Mouse (Mus musculus) natural killer cell, adult 2 months (primary cell): ENCODE data around the gene Rbm39.
A peak's percentile ranks its signal among the peaks of the same experiment; 100 is the strongest.
"Not testable (repeated sequence)": the region's sequence is repeated elsewhere in the genome, so short reads cannot be mapped to it uniquely, and the experiment has no call there.

Experiments used
- DNase-seq, 2 experiments: peaks; one replicate each; pipeline ENCODE4 v3.0.0; 2022; ENCODE audit warnings: low spot score in 2 of 2

Rbm39 gene

DNA sequence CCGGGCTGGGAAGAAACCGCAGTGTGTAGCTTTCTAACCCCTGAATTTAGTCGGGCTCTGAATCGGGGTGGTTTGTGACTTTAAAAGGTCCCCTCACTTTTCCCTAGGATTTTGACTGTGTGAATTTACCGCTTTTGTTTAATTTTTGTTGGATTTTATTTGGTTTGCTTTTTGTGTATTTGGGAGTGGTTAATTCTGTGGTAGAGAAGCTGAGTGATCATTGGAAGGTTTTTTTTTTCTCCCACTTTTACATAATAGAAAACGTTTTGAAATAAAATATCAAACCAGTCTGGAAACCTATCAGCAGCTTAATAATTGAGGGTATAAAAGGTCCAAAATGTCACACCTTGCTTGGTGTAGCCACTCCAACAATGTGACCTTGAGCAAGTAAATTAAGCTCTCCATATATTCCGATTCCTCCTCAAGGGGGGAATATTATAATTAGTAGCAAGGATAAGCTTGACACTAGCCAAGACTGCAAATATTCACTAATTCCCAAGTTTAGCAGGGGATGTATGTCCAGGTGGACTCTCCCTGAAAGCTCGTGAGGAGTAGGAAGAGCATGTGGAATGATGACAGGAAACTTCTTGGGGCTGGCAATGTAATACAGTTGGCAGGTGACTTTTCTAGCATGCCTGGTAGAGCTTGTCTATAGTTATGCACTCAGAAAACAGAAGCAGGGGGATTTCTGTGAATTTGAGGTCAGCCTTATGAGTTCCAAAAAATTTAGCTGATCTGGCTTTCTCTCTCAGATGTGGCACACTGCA lies 969 bp upstream of the Rbm39 start:
- DNase-seq = no peak

DNA sequence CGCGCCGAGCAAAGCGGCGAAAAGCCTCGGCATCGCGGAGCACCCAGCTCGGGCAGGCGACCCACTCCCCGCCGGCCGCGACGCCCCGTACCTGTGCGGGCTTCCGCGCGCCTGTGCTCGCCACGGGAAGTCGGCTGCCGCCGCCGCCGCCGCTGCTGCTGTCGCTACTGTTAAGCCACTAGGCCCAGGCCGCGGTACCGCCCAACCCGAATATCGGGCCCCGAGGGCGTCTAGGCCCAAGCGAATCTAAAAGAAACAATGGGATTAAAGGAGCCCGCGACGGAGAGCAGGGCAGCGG lies 293 bp downstream of the Rbm39 start:
- DNase-seq = no peak

- DNase-seq = peak; percentile 83 to 87
These were observed 817 bp downstream of the Rbm39 start for GRCm38 (mm10) chr2:156179046-156179795.

DNA sequence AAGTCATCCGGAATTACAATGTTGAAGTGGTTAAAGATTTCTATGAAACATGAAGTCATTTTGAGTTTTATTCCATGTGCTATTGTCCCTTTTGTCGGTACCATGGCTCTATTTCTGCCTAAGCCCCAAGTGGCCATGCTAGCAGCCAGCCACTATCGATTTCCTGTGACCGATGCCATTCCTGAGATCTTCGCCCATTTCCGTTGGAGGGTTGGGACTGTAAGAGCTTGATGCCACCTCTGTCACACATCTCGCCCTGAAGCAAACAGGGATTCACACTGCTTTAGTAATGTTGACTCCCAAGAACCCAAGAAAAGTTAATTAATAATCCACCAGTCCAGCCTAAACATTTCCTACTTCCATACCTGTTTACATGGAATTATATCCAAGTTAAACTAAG lies 2.4 kb downstream of the Rbm39 start:
- DNase-seq = no peak

DNA sequence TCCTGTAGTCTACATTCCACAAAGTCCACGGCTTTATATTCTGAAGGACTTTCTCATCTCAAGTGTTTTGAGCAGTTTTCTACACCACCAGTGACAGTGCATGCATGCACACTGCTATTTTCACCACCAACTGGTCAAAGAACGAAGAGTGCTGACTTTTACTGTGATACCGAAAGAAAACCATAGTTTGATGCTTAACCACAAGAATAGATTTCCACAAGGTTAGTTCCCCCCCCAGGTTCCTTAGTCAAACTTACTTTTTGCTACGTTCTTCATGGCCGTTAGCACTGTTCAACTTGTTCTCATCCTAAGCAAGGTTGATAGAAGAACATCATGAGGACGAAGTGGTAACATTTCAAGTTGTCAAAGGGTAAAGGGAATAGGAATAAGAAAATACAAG lies 3.0 kb downstream of the Rbm39 start:
- no peak for DNase-seq

- no peak for DNase-seq
These were observed 13.5 kb downstream of the Rbm39 start for GRCm38 (mm10) chr2:156166557-156166956.

DNA sequence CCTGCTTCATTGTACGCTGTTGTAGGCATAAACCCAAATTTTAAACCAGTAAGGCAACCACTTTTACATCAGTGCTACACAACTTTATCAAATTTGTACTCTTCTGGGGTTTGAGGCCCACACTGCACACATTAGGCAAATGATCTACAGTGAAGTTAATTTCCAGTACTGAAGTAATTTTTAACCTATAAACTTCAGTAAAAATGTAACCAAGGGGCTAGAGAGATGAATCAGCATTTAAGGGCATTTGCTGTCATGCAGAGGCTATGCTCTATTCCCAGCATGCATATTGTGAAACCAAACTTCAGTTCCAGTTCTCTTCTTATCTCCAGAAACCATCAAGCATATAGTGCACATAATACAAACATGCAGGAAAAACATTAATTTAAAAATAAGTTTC lies 14.6 kb downstream of the Rbm39 start:
- DNase-seq = no peak

DNA sequence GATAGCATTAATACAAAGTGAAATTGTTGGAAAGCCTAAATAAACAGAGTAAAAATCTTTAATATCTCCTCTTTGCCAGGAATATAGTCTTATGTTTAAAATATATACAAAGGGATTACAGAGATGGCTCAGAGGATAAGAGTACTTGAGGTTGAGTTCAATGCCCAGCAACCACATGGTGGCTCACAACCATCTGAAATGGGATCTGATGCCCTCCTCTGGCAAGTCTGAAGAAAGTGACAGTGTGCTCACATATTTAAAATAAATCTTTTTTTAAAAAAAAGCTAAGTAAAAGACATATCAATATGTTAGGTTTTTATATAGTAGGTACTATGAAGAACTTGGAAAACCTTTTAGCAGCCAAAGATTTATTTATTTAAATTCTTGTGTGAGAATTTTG lies 28.5 kb downstream of the Rbm39 start:
- no peak for DNase-seq

GRCm38 (mm10) chr2:156147316-156147915 lies 32.6 kb downstream of the Rbm39 start:
- DNase-seq = no peak

- no peak for DNase-seq
These were observed 33.6 kb downstream of the Rbm39 start for GRCm38 (mm10) chr2:156146272-156146989.

GRCm38 (mm10) chr2:156145486-156146130 lies 34.4 kb downstream of the Rbm39 start:
- no peak for DNase-seq

DNA sequence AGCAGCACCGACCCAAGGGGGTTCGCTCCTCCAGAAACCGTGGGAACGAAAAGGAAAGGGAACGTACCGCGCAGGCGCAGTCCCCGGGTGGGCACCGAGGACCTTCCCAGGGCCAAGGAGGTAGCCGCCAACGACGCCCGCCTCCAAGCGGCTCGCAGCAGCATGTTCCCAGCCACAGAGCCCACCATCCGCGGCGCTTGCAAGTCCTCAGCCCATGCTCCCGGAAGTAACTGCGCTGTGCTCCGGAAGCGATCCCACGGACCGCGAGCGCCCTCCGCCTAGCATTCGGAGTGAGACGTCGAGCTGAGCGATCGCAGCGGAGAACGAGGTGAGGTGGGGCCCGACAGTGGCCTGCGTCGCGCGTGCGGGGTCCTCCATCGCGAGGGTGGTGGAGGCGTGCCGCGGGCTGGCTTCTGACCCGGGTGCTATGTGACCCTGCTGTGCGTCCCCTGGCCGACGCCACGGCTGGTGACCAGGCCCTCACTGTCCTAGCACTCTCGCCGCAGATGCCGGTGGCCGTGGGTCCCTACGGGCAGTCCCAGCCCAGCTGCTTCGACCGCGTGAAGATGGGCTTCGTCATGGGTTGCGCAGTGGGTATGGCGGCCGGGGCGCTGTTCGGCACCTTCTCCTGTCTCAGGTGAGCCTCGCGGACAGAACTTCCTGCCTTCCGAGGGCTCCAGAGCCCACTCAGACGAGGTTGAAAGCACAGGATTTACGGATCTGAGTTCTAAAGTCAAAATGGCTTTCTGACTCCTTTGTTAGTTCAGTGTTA lies 35.9 kb downstream of the Rbm39 start, which contains the start of the genes Romo1 and Nfs1:
Gene Romo1 (plus strand): TSS at position 87 of the 772 bp plus-strand sequence.
Gene Nfs1 (minus strand): TSS at position 234 of the 772 bp plus-strand sequence.
- peak; percentile 86 to 91 for DNase-seq

GRCm38 (mm10) chr2:156143367-156143766 lies 36.7 kb downstream of the Rbm39 start:
- DNase-seq = no peak

DNA sequence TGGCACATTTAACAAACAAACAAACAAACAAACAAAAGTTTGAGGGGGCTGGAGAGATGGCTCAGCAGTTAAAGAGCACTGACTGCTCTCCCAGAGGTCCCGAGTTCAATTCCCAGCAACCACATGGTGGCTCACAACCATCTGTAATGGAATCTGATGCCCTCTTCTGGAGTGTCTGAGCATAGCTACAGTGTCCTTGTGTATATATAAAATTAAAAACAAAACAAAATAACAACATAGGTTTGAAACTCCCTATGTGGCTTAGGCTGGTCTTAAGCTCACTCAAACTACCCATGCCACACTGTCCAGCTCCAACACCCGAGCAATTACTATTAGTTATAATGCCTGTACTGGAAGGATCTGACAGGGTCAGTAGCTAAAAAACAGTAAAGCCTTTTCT lies 37.2 kb downstream of the Rbm39 start:
- DNase-seq = no peak

DNA sequence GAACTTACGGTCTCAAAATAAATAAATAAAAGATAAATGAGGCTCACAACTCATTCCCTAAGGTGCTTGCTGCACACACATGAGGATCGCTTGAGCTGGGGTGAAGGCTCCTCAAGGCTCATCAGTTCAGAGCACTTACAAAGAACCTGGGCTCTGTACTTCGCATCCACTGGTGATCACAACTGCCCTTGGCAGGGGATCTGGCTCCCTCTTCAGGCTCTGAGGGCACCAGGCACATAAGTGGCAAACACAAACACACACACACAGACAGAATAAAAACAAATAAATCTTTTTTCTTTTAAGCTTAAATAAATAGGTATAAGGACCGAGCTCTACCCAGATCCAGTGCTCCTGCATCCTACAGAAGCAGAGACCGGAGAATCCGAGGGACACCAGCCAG lies 44.3 kb downstream of the Rbm39 start:
- no peak for DNase-seq

DNA sequence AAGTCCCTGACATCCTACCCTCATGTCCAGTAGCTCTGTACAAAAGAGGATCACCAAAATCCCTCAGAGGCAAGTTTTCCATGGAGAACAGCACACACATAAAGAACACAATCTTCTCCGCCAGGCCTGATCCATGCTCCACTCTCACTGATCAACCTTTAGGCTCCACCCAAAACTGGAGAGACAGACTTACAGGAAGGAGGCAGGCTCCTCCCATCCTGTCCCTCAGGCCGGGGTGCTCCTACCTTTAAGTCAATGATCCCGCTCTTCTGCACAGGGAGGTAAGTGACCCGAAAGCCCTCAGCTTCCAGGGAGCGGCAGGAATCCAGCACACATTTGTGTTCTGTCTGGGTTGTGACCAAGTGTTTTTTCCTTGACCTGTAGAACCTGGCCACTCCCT lies 45.9 kb downstream of the Rbm39 start:
- no peak for DNase-seq

GRCm38 (mm10) chr2:156126992-156127391 lies 53.0 kb downstream of the Rbm39 start, which contains the start of gene Gm28036:
Gene Gm28036, minus strand, starts transcription at chr2:156127092.
- DNase-seq = no peak

DNA sequence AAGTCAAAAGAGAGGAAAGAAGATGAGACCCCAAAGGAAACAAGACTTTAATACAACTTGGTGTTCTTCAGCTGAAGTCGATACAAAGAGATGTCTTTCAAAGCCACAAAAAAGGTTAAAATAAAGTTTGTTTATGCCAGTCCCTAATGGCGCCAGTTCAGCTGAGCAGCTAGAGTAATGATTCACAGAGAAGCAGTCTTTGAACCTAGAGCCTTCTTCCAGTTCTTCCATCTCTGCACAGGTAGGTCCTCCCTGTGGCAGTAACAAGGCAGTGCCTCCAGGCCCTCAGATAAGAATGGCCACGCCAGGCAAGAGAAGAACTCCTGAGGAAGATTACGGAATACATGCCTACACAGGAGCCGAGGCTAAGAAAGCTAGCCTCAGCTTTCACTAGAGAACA lies 56.3 kb downstream of the Rbm39 start:
- no peak for DNase-seq

- DNase-seq = no peak
These were observed 60.5 kb downstream of the Rbm39 start for GRCm38 (mm10) chr2:156119566-156119965.

- DNase-seq = not testable (repeated sequence)
These were observed 68.0 kb downstream of the Rbm39 start for GRCm38 (mm10) chr2:156112080-156112423.
